Mouse (Mus musculus) forelimb bud, embryonic 11.5 days (tissue): ENCODE data around the gene Tmem165.

Experiments used
- DNase-seq: peaks from one replicate; pipeline ENCODE4 v3.0.0-alpha.2; 2012; ENCODE audit warnings: low read depth, low spot score

Gene Tmem165

DNA sequence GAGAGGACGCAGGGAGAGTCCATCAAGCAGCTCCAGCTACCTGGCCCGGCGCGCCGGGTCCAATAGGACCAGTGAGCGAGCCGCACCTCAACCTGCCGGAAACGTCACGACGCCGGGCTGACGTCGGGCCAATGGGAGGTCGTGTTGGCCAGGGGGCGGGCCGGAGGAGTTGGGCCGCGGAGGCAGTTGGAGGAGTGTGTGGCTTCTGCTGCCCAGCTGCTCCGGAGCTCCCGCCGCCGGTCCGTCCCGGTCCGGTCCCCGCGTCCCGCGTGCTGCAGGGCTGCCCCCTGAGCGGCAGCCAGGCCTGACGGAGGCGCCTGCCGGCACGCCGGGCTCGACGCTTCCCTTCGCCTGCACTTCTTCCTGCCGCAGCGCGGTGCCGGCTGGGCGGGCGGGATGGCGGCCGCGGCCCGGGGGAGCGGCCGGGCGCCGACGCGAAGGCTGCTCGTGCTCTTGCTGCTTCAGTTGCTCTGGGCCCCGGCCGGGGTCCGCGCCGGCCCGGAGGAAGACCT, at the start of gene Tmem165:
Tmem165 (plus strand) TSS at position 131 of the 512 bp plus-strand sequence.
- peak; percentile 91 for DNase-seq

DNA sequence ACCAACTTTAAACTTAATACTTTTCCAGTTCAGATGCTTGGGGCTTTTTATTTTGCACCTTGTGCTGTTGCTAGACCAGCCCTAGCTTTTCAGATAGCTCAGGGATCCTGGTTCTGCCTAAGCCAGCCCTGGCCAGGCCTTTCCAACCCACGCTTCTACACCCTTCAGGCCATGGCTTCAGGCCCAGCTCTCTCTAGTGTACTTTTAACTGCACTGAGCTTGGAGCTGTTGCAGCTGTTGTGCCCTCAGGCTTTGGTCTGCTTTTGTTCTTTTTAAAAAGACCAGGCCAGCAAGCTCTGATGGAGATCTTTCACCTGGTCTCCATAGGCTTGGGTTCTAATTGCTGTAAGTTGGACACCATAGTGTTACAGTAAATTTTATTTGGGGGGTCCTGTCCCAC, 48.0 kb upstream of the Tmem165 start:
- no peak for DNase-seq

GRCm38 (mm10) chr5:76136271-76136670, 47.4 kb upstream of the Tmem165 start:
- DNase-seq, result no peak

GRCm38 (mm10) chr5:76137586-76137985, 46.1 kb upstream of the Tmem165 start:
- no peak for DNase-seq

- DNase-seq, result no peak
Observed at GRCm38 (mm10) chr5:76138071-76138470, 45.6 kb upstream of the Tmem165 start.

DNA sequence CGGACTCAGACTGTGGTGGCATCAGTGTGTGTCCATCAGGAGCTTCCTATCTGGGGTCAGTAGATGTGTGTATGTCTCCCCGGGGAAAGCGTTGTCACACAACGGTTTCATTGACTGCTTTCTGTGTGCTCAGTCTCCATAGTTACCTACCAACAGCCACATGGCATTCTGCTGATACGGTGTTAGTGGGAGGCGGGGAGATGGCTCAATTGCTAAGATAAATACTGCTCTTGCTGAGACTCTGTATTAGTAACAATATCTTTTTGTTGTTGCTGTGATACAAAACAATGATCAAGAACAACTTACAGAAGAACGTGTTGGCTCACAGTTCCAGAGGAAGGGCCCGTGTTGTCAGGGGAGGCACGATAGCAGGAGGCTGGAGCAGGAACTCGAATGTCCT, 45.2 kb upstream of the Tmem165 start:
- DNase-seq, result no peak

- no peak for DNase-seq
Observed at GRCm38 (mm10) chr5:76139171-76139671, 44.5 kb upstream of the Tmem165 start.

DNA sequence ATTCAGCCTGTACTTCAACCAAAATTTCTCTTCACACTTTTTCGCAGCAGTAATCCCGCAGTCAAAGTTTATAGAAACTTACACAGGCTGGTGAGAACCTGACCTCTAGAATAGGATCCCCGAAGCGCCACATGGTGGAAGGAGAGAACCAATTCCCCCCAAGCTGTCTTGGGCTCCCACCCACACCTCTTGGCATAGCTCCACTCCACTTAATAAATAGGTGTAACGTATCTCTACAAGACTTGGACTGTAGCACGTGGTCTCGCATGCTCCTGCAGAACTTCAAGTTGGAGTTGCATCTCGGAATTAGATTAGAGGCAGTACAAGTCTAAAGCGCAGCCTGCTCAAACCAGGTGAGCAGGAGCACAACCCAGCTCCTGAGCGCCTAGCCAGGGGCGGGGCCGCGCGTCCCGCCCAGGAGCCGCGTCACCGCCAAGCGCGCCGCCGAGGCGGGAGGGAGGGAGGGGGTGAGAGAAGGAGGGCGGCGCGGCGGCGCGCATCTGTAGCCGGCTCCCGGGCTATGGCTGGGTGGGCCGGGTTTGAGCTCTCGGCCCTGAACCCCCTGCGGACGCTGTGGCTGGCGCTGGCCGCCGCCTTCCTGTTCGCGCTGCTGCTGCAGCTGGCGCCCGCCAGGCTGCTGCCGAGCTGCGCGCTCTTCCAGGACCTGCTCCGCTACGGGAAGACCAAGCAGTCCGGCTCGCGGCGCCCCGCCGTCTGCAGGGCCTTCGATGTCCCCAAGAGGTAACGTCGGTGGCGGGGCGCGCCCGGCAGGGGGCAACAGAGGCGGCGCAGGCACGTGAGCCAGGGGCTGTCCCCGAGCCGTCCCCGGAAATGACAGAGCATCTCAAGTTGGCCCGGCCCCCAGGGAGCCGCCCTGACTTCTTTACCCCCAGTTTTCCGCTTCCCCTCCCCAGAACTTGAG, 43.6 kb upstream of the Tmem165 start, which contains the start of gene Srd5a3:
Srd5a3 (plus strand) TSS at position 464 of the 922 bp plus-strand sequence.
- DNase-seq, result peak; percentile 90

DNA sequence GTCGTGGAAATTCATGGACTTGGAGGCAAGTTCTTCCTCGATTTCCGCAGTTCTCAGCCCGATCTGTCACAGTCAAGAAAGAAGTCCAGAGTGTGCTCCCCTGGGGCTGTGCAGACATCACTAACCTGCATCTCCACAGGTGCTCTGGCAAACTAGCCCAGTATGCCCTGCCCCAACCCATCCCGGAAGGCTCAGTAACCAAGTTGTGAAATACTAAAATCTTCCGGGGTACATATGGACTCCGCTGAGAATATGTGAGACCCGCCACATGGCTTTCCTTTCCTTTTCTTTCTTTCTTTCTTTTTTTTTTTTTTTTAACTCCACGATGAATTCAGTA, 43.0 kb upstream of the Tmem165 start:
- no peak for DNase-seq

GRCm38 (mm10) chr5:76143356-76143755, 40.3 kb upstream of the Tmem165 start:
- no peak for DNase-seq

- DNase-seq, result no peak
Observed at GRCm38 (mm10) chr5:76146401-76146800, 37.3 kb upstream of the Tmem165 start.

GRCm38 (mm10) chr5:76149436-76149835, 34.2 kb upstream of the Tmem165 start:
- DNase-seq, result no peak

- no peak for DNase-seq
Observed at GRCm38 (mm10) chr5:76152956-76153355, 30.7 kb upstream of the Tmem165 start.

- DNase-seq, result no peak
Observed at GRCm38 (mm10) chr5:76153430-76153829, 30.2 kb upstream of the Tmem165 start.

DNA sequence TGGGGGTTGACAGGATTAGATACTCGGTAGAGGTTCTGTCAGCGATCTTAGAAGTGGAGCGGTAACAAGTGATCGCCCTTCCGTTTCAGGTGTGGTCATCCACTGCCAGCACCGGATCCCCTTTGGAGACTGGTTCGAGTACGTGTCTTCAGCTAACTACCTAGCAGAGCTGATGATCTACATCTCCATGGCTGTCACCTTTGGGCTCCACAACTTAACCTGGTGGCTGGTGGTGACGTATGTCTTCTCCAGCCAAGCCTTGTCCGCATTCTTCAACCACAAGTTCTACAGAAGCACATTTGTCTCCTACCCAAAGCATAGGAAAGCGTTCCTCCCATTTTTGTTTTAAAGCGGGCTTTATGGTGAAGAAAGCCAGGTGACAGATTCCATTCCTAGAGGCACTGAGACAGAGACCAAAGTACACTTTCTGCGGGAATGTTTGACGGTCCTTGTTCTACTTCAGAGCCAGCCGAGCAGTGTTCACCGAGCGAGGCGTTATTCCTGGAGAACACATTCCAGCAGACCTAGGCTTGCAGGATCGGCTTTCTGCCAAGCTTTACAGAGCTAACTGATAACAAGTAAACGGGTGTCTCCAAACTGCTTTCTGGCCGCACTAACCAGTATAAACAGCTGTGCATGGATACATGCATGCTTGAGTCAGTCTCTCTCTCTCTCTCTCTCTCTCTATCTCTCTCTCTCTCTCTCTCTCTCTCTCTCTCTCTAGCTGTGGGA, 29.1 kb upstream of the Tmem165 start:
- no peak for DNase-seq

GRCm38 (mm10) chr5:76159555-76159954, 24.1 kb upstream of the Tmem165 start:
- no peak for DNase-seq

DNA sequence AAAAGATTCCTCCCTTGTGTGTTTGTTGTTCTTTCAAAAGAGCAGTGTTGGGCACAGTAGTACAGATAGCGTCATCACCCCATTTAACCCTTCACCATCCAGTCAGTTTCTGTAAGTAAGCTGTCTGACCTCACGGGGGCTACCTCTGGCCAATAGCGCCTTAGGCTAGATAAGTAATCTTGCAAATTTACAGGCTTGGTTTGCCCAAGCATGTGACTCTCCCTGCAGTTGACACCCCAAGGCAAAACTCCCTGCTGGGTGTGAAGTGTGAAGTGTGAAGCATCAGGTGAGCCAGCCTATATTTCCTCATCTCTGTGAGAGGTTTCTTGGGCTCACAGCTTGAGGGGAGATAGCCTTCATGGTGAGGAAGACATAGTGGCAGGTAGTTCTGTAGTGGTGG, 23.6 kb upstream of the Tmem165 start:
- DNase-seq, result no peak

DNA sequence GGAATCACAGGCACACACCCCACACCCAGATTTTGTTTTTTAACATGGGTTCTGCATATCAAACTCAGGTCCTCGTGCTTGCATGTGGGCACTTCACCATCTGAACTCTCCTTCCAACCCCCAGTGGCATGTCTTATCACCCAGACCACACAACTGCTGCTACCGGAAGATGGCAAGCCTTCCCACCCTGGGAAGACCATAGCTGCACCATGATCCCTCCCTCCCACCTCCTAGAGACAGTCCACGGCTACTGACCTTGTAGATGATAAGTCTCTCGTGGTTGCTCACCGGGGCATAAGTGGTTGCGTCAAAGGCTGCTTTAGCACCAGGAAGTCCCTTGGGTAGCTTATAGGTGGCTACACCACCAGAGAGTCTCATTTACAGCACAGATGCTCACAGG, 22.2 kb upstream of the Tmem165 start:
- DNase-seq, result no peak

DNA sequence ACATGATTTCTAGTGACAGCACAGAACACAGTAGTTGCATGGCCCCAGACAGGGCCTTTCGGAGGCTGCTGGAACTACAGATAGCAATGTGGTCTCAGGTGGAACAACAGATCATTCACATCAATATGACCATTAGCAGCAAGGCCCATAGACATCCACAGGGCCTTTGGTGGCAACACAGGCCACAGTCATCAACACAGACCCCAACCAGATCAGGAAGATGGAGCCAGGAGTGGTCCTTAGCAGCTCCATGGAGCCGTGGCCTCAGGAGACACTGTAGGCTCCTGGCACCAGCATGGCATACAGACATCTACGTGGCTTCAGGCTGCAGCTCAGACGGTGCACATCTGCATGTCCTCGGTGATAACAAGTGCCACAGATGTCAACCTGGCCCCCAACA, 20.8 kb upstream of the Tmem165 start:
- no peak for DNase-seq

GRCm38 (mm10) chr5:76163828-76164390, 19.8 kb upstream of the Tmem165 start:
- DNase-seq, result no peak

GRCm38 (mm10) chr5:76164827-76165226, 18.9 kb upstream of the Tmem165 start:
- no peak for DNase-seq

DNA sequence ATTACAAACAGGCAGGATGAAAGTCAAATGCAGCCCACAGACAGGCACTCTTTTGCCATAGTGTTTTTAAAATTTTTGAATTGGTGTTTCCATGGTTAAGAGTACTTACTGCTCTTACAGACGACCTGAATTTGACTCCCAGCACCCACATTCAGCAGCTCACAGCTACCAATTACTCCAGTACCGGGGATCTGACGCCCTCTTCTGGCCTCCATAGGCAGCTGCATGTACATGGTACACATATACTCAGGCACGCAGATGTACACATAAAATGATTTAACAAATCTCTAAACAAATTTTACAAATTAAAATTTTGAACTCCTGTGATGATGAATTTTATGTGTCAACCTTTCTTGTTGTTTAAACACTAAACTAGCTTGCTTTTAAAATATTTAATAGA, 13.2 kb upstream of the Tmem165 start:
- no peak for DNase-seq
